ENCODE assay signal across 7 mouse cellular contexts in the genomic region with DNA sequence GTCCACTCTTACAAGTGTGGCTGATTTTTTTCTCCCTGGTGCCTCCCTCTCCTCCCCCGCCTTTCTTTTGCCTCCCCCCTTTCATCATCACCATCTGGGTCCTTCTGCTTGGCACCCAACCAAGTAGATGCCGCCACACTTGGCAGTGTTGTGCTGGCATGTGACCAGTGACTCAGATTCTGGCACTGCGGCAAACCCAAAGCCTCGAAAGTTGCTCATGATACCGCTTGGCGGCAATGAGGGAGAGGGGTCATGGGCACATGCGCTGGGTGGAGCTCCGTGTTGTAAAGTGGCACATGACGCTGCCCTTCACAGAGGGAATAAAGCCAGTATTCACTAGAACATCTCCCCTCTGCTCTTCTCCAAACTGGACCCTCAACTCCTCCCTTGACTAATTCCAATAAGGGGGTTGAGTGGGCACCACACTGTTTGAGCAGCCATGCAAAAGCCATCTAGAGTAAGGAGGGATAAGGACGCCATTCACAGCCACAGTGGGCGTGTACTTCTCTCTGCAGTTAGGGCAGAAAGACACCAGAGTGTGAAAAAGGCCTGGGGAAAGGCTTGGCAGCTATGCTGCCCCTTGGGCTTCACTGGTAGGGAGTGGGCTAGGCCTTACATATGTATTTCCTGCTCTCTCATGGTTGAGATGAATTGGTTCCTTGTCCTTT. TPM values are rescaled to one million over a fixed set of nuclear protein-coding genes. Genes with fewer than 3 reads are reported as not detected.
DNase-seq lines count a peak whose midpoint lies in the region; ATAC-seq lines count a peak whose summit lies in the region.

No protein-coding gene starts in this region.

- DNase-seq in testis, postnatal 10 days (ENCODE audit: low spot score), result peak; percentile 72
- no peak for DNase-seq in testis, postnatal 14 days (ENCODE audit: low spot score)
- DNase-seq in cerebellum, adult 11-12 months, result peak; percentile 94
- peak; percentile 79 to 95 for DNase-seq in left cerebral cortex, adult 9 months (ENCODE audit: low spot score in 2 of 2)
- peak; percentile 62 for DNase-seq in retina, postnatal 7 days (ENCODE audit: low read depth, low spot score)
- no peak for DNase-seq in yolk sac, embryonic 10.5 days (ENCODE audit: low spot score)

- ATAC-seq in granulocyte monocyte progenitor cell, adult 5-6 weeks (replicated peaks; ENCODE audit: poor library complexity, severe bottlenecking), result peak; percentile 93

RNA-seq across cellular contexts. Expression of a gene that starts 36.8 kb away (rescaled TPM):
- total RNA-seq in granulocyte monocyte progenitor cell, adult 5-6 weeks (2014; fragmentation: Nextera tagmentation), result 3.0 and 5.2 TPM in 2 replicates
- total RNA-seq in granulocyte monocyte progenitor cell, adult 5-6 weeks (2017), result 0.26 and 0.82 TPM in 2 replicates

RNA-seq across cellular contexts. Expression of a gene that starts 39.3 kb away (rescaled TPM):
- total RNA-seq in granulocyte monocyte progenitor cell, adult 5-6 weeks (2014; fragmentation: Nextera tagmentation), result 11.9 and 16.2 TPM in 2 replicates
- 10.0 and 13.0 TPM in 2 replicates for total RNA-seq in granulocyte monocyte progenitor cell, adult 5-6 weeks (2017)

RNA-seq across cellular contexts. Expression of a gene that starts 40.0 kb away (rescaled TPM):
- total RNA-seq in granulocyte monocyte progenitor cell, adult 5-6 weeks (2014; fragmentation: Nextera tagmentation), result 50.2 and 65.5 TPM in 2 replicates
- 62.7 and 75.3 TPM in 2 replicates for total RNA-seq in granulocyte monocyte progenitor cell, adult 5-6 weeks (2017)

RNA-seq across cellular contexts. Expression of a gene that starts 51.1 kb away (rescaled TPM):
- total RNA-seq in granulocyte monocyte progenitor cell, adult 5-6 weeks (2014; fragmentation: Nextera tagmentation), result 56.6 and 87.9 TPM in 2 replicates
- total RNA-seq in granulocyte monocyte progenitor cell, adult 5-6 weeks (2017), result 12.4 and 15.1 TPM in 2 replicates

Comparison
In these comparisons a context has a peak if more than half of its experiments do, and no peak if none do; other contexts are left out.
1. DNase-seq: peak in testis, postnatal 10 days (single experiment), cerebellum, adult 11-12 months (single experiment), left cerebral cortex, adult 9 months (2 of 2) and retina, postnatal 7 days (single experiment); none in testis, postnatal 14 days (single experiment) and yolk sac, embryonic 10.5 days (single experiment).